Mouse (Mus musculus): Measurements from ENCODE around the gene Clpx. TPM values are rescaled to one million over a fixed set of nuclear protein-coding genes. Genes with fewer than 3 reads are reported as not detected.

Clpx gene
- total and polyA plus RNA-seq, 3 experiments: 31.1 to 45.6 (median 34.5) TPM

DNA sequence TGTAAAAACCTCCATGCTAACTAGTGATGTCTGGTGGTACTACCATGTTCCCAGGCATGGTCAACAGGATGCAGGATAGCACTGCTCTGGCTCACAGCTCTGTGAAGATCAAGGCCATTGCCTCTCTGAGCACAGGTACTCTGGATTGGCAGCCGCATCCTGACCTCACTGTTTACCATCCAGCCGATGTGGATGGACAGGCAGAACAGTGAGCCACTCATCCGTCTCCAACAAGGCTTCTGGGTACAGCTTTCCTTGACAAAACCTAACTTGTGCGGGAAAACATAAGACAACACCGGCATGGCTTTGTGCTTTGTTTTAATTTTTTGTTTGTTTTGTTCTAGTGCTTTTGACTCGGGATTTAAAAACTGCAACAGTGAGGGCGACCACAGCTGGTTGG, 71.7 kb downstream of the Clpx start:
- DNase-seq (ENCODE audit: extremely low read depth): no peak
- Histone ChIP-seq H3K9ac (ENCODE audit: insufficient read depth, low read depth) (no peak overlapping the region), H3K4me2 (ENCODE audit: insufficient read depth, low read depth, poor library complexity, severe bottlenecking) (no peak overlapping the region), H3K4me1 (ENCODE audit: control insufficient read depth in 1 of 2, insufficient read depth in 2 of 2) (no peaks in the 10 kb centered on the region), H3K79me2 (replicated peaks; ENCODE audit: control insufficient read depth, extremely low read depth, insufficient read depth, poor library complexity, severe bottlenecking) (no peaks in the 10 kb centered on the region), H3K36me3 (replicated peaks in 1 of 2; ENCODE audit: control insufficient read depth in 1 of 2, insufficient read depth in 1 of 2, low read length in 1 of 2) (peaks cover 11 to 49% of the 10 kb centered on the region in 2 experiments), H3K9me3 (replicated peaks; ENCODE audit: low read length) (no peaks in the 10 kb centered on the region), H3K4me3 (replicated peaks in 1 of 3; ENCODE audit: low read depth in 2 of 3, low read length in 2 of 3, poor library complexity in 1 of 3) (no peak overlapping the region), H3K27ac (ENCODE audit: insufficient read depth, low read depth) (no peak overlapping the region), H3K27me3 (replicated peaks) (no peaks in the 10 kb centered on the region)
- dilution Hi-C loops (cut with MboI; ENCODE audit: extremely low pct_ligation_motif_present, extremely low pct_unique_long_range_greater_than_20kb, low sequenced_read_pairs) (no loop called here), in situ Hi-C loops (cut with MboI; ENCODE audit: low pct_ligation_motif_present, low pct_unique_long_range_greater_than_20kb, low sequenced_read_pairs) (no loop called here)
- TF ChIP-seq GABPA (IDR thresholded peaks at IDR 0.05; ENCODE audit: insufficient replicate concordance, low read depth, low read length) (no peak), SIN3A (IDR thresholded peaks at IDR 0.05; ENCODE audit: low read length) (no peak), BHLHE40 (IDR thresholded peaks at IDR 0.05; ENCODE audit: low read depth, low read length) (no peak), KAT2A (IDR thresholded peaks at IDR 0.05; ENCODE audit: insufficient replicate concordance, low read length) (no peak), USF2 (conservative IDR thresholded peaks at IDR 0.05; ENCODE audit: low read depth, low read length) (no peak), NELFE (IDR thresholded peaks at IDR 0.05; ENCODE audit: low read depth, low read length) (no peak), MAZ (IDR thresholded peaks at IDR 0.05; ENCODE audit: low read depth, low read length) (no peak), MAX (IDR thresholded peaks at IDR 0.05; ENCODE audit: low read length) (no peak), CTCF (conservative IDR thresholded peaks at IDR 0.05 in 1 of 2, IDR thresholded peaks at IDR 0.05 in 1 of 2; ENCODE audit: low read depth in 2 of 2, low read length in 2 of 2) (no peak), ELF1 (IDR thresholded peaks at IDR 0.05; ENCODE audit: low read depth, low read length) (no peak), ZKSCAN1 (IDR thresholded peaks at IDR 0.05; ENCODE audit: borderline replicate concordance, low read depth, low read length) (no peak), MXI1 (IDR thresholded peaks at IDR 0.05; ENCODE audit: low read depth, low read length) (no peak), TBP (conservative IDR thresholded peaks at IDR 0.05; ENCODE audit: low read depth, low read length) (no peak)

- Histone ChIP-seq H3K9me3 (replicated peaks; ENCODE audit: low read length) (no peaks in the 10 kb centered on the region), H3K4me2 (ENCODE audit: insufficient read depth, low read depth, poor library complexity, severe bottlenecking) (no peak overlapping the region), H3K4me1 (ENCODE audit: control insufficient read depth in 1 of 2, insufficient read depth in 2 of 2) (no peaks in the 10 kb centered on the region), H3K27me3 (replicated peaks) (no peaks in the 10 kb centered on the region), H3K79me2 (replicated peaks; ENCODE audit: control insufficient read depth, extremely low read depth, insufficient read depth, poor library complexity, severe bottlenecking) (no peaks in the 10 kb centered on the region), H3K27ac (ENCODE audit: insufficient read depth, low read depth) (no peak overlapping the region), H3K4me3 (replicated peaks in 1 of 3; ENCODE audit: low read depth in 2 of 3, low read length in 2 of 3, poor library complexity in 1 of 3) (no peak overlapping the region), H3K36me3 (replicated peaks in 1 of 2; ENCODE audit: control insufficient read depth in 1 of 2, insufficient read depth in 1 of 2, low read length in 1 of 2) (peaks cover 0 to 19% of the 10 kb centered on the region in 2 experiments), H3K9ac (ENCODE audit: insufficient read depth, low read depth) (no peak overlapping the region)
- in situ Hi-C loops (cut with MboI; ENCODE audit: low pct_ligation_motif_present, low pct_unique_long_range_greater_than_20kb, low sequenced_read_pairs) (no loop called here), dilution Hi-C loops (cut with MboI; ENCODE audit: extremely low pct_ligation_motif_present, extremely low pct_unique_long_range_greater_than_20kb, low sequenced_read_pairs) (no loop called here)
- no peak for DNase-seq (ENCODE audit: extremely low read depth)
- TF ChIP-seq TBP (conservative IDR thresholded peaks at IDR 0.05; ENCODE audit: low read depth, low read length) (no peak), ETS1 (conservative IDR thresholded peaks at IDR 0.05; ENCODE audit: low read depth, low read length) (no peak), ZKSCAN1 (IDR thresholded peaks at IDR 0.05; ENCODE audit: borderline replicate concordance, low read depth, low read length) (no peak), CHD2 (IDR thresholded peaks at IDR 0.05; ENCODE audit: low read length) (no peak), IRF4 (IDR thresholded peaks at IDR 0.05; ENCODE audit: low read depth, low read length) (no peak), E2F4 (IDR thresholded peaks at IDR 0.05; ENCODE audit: insufficient replicate concordance, low read depth, low read length) (no peak), BHLHE40 (IDR thresholded peaks at IDR 0.05; ENCODE audit: low read depth, low read length) (no peak), MEF2A (IDR thresholded peaks at IDR 0.05; ENCODE audit: borderline replicate concordance, low read depth, low read length) (no peak), UBTF (IDR thresholded peaks at IDR 0.05; ENCODE audit: low read depth, low read length) (no peak), MXI1 (IDR thresholded peaks at IDR 0.05; ENCODE audit: low read depth, low read length) (no peak), ELF1 (IDR thresholded peaks at IDR 0.05; ENCODE audit: low read depth, low read length) (no peak), POLR2AphosphoS2 (IDR thresholded peaks at IDR 0.05; ENCODE audit: low read depth, low read length) (no peak), MYC (IDR thresholded peaks at IDR 0.05; ENCODE audit: low read depth, low read length) (no peak), MAFK (IDR thresholded peaks at IDR 0.05; ENCODE audit: insufficient replicate concordance, low read length) (no peak), SMC3 (IDR thresholded peaks at IDR 0.05; ENCODE audit: low read depth, low read length) (no peak), CHD1 (IDR thresholded peaks at IDR 0.05; ENCODE audit: low read depth, low read length) (no peak)
Measured at GRCm38 (mm10) chr9:65371756-65372155, 77.7 kb downstream of the Clpx start.

Measured in CH12.LX (cell line).